Mouse (Mus musculus): ENCODE data around the gene Nup50.

DNA sequence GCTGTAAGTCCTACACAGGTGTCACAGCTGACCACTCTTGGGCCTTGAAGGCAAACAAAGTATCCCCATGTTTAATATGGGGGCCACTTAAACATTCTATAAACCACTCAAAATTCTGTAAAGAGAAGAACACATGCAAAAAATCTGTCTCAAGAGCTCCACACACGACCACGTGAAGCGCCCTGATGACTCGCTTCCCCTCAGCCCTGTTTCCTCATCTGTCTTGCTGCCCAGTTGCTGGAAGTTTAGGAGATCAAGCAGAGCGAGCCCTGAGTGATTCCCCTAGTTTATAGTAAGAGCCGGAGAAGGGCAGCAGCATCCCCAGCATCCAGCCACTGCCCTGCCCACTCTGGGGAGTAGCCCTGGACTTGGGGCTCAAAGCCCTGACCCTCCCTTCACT, 36.7 kb downstream of the Nup50 start:
- TF ChIP-seq CTCF (IDR thresholded peaks at IDR 0.05; ENCODE audit: insufficient read depth, low read length) (no peak), POLR2A (IDR thresholded peaks at IDR 0.05; ENCODE audit: borderline replicate concordance, extremely low read depth, low read depth, low read length) (no peak)

All from lung, adult 2 months (tissue).